Mouse (Mus musculus) ovary, adult 2 months (tissue): Measurements from ENCODE around the gene Card10. TPM values are rescaled to one million over a fixed set of nuclear protein-coding genes. Genes with fewer than 3 reads are reported as not detected.

Source experiments
- polyA plus RNA-seq: library from polyadenylated mRNA; depleted of rRNA; stranded (reverse); fragments of >200 nt; gene quantifications from 2 replicates; pipeline ENCODE4 v1.2.3, GENCODE M21; 2012; rRNA removed

The Card10 gene
- polyA plus RNA-seq = 36.1 and 41.4 TPM in 2 replicates

GRCm38 (mm10) chr15:78802776-78803391 lies at the start of gene Card10:
Gene Card10, minus strand, starts transcription at chr15:78803042.

GRCm38 (mm10) chr15:78842371-78843163 lies 39.7 kb upstream of the Card10 start, which contains the start of gene Cdc42ep1:
Gene Cdc42ep1, plus strand, starts transcription at chr15:78842624.

GRCm38 (mm10) chr15:78773290-78773729 lies 29.5 kb downstream of the Card10 start, which contains the start of gene Mfng:
Gene Mfng, minus strand, starts transcription at chr15:78773475.

Other genes starting within 250 kb of the Card10 start
- 25.3 and 54.1 TPM in 2 replicates for gene Rac2, start 230.3 kb downstream of the Card10 start, polyA plus RNA-seq
- 36.0 and 41.9 TPM in 2 replicates for gene Cyth4, start 206.0 kb downstream of the Card10 start, polyA plus RNA-seq
- gene Elfn2, start 84.3 kb downstream of the Card10 start, polyA plus RNA-seq = 0.58 and 0.59 TPM in 2 replicates
- 27.2 and 31.3 TPM in 2 replicates for gene Mfng, start 29.6 kb downstream of the Card10 start, polyA plus RNA-seq
- 87.7 and 89.8 TPM in 2 replicates for gene Cdc42ep1, start 39.6 kb upstream of the Card10 start, polyA plus RNA-seq
- 8.4 and 10.5 TPM in 2 replicates for gene Lgals2, start 52.5 kb upstream of the Card10 start, polyA plus RNA-seq
- 103 and 120 TPM in 2 replicates for gene Gga1, start 74.1 kb upstream of the Card10 start, polyA plus RNA-seq
- gene Gm49510, start 96.6 kb upstream of the Card10 start, polyA plus RNA-seq = 0.07 and 0.26 TPM in 2 replicates
- gene Sh3bp1, start 96.7 kb upstream of the Card10 start, polyA plus RNA-seq = 93.4 and 135 TPM in 2 replicates
- 22.4 and 31.3 TPM in 2 replicates for gene Pdxp, start 110.9 kb upstream of the Card10 start, polyA plus RNA-seq
- gene Lgals1, start 123.7 kb upstream of the Card10 start, polyA plus RNA-seq = 549 and 769 TPM in 2 replicates
- 27.1 and 31.5 TPM in 2 replicates for gene Nol12, start 131.9 kb upstream of the Card10 start, polyA plus RNA-seq
- 107 and 117 TPM in 2 replicates for gene Triobp, start 144.7 kb upstream of the Card10 start, polyA plus RNA-seq
- 134 and 223 TPM in 2 replicates for gene H1f0, start 225.4 kb upstream of the Card10 start, polyA plus RNA-seq
- gene Galr3, start 238.8 kb upstream of the Card10 start, polyA plus RNA-seq = 2.7 and 3.4 TPM in 2 replicates